Mouse (Mus musculus): ENCODE data around the gene Lrpap1.

The Lrpap1 gene

GRCm38 (mm10) chr5:35057582-35057981 lies 48.0 kb downstream of the Lrpap1 start:
- DNase-seq (ENCODE audit: low read depth, low spot score): peak; percentile 29

GRCm38 (mm10) chr5:35056604-35057432 lies 48.7 kb downstream of the Lrpap1 start, which contains the start of gene Dok7:
Gene Dok7, plus strand, starts transcription at chr5:35056766.
- peak; percentile 24 for DNase-seq (ENCODE audit: low read depth, low spot score)

GRCm38 (mm10) chr5:35055076-35055475 lies 50.5 kb downstream of the Lrpap1 start:
- no peak for DNase-seq (ENCODE audit: low read depth, low spot score)

- no peak for DNase-seq (ENCODE audit: low read depth, low spot score)
Observed at GRCm38 (mm10) chr5:35054628-35055027, 50.9 kb downstream of the Lrpap1 start.

- no peak for DNase-seq (ENCODE audit: low read depth, low spot score)
Observed at GRCm38 (mm10) chr5:35050541-35050940, 55.0 kb downstream of the Lrpap1 start.

GRCm38 (mm10) chr5:35043110-35043451 lies 62.5 kb downstream of the Lrpap1 start:
- peak; percentile 79 for DNase-seq (ENCODE audit: low read depth, low spot score)

GRCm38 (mm10) chr5:35042431-35043109 lies 63.0 kb downstream of the Lrpap1 start:
- DNase-seq (ENCODE audit: low read depth, low spot score): no peak

Measured in forelimb bud, embryonic 11.5 days (tissue).